Mouse (Mus musculus) liver, embryonic 11.5 days (tissue): ENCODE results near the gene Rpp38. TPM values are rescaled to one million over a fixed set of nuclear protein-coding genes. Genes with fewer than 3 reads are reported as not detected.

Experiments used
- ATAC-seq: fragments of 200-750 bp; cut with Nextera tagmentation; replicated peaks from 2 replicates; pipeline ENCODE4 v1.8.0; 2017; ENCODE audit warnings: moderate number of reproducible peaks, mild to moderate bottlenecking, moderate TSS enrichment, moderate library complexity; ENCODE audit not compliant: low FRiP score
- DNase-seq: peaks from one replicate; pipeline ENCODE4 v3.0.0-alpha.2; 2017; ENCODE audit warnings: low spot score
- H3K27ac ChIP-seq: fragments of 300-500 bp; sonication (generic); 2 replicates; pipeline ENCODE4 v1.5.1; 2014; ENCODE audit warnings: mild to moderate bottlenecking, low read depth, low read length, control low read depth
- H3K27me3 ChIP-seq: fragments of 300-500 bp; sonication (generic); replicated peaks from 2 replicates; pipeline ENCODE4 v1.6.1; 2014; ENCODE audit warnings: low read length, mixed read lengths; ENCODE audit not compliant: control insufficient read depth, insufficient read depth
- H3K36me3 ChIP-seq: fragments of 300-500 bp; sonication (generic); 2 replicates; pipeline ENCODE4 v1.6.1; 2014; ENCODE audit warnings: mild to moderate bottlenecking, low read length, moderate library complexity, mixed read lengths; ENCODE audit not compliant: control insufficient read depth, insufficient read depth
- H3K4me1 ChIP-seq: fragments of 300-500 bp; sonication (generic); replicated peaks from 2 replicates; pipeline ENCODE4 v1.6.1; 2014; ENCODE audit warnings: low read length, mixed read lengths; ENCODE audit not compliant: control insufficient read depth, insufficient read depth
- H3K4me2 ChIP-seq: fragments of 300-500 bp; sonication (generic); 2 replicates; pipeline ENCODE4 v1.6.1; 2014; ENCODE audit warnings: mild to moderate bottlenecking, control low read depth, moderate library complexity
- H3K4me3 ChIP-seq: fragments of 300-500 bp; sonication (generic); 2 replicates; pipeline ENCODE4 v1.5.1; 2014; ENCODE audit warnings: low read depth, low read length, control low read depth
- H3K9ac ChIP-seq: fragments of 300-500 bp; sonication (generic); 2 replicates; pipeline ENCODE4 v1.6.1; 2014; ENCODE audit warnings: low read depth, low read length, control low read depth
- H3K9me3 ChIP-seq: fragments of 300-500 bp; sonication (generic); 2 replicates; pipeline ENCODE4 v1.6.1; 2016; ENCODE audit warnings: low read length, inconsistent platforms, mixed read lengths; ENCODE audit not compliant: control insufficient read depth
- WGBS: fragments of 180-500 bp; shearing (Covaris S2); extraction: QIAGEN DNeasy Blood & Tissue Kit; methylation state at CpG from one replicate; pipeline ENCODE4 v1.1.7; 2014; 5-methylcytosine and 5-hydroxymethylcytosine counted together
- polyA plus RNA-seq: library from polyadenylated mRNA; unstranded; fragments of >200 nt; fragmentation: Nextera tagmentation; extraction: Ambion mirVana; gene quantifications from 2 replicates; pipeline ENCODE4 v1.2.1, GENCODE M21; 2014

Gene Rpp38
- polyA plus RNA-seq, 1 experiment from 2014 or later: 34.5 TPM

- peak within 1 kb of the TSS; percentile 65 for H3K4me2 ChIP-seq
- WGBS: 5% methylated on average over 20 of the region's 20 CpGs
- no peak within 1 kb of the TSS for H3K9ac ChIP-seq
- H3K9me3 ChIP-seq: no peaks in the 10 kb centered on the region
- H3K4me3 ChIP-seq: peak within 1 kb of the TSS; percentile 34
- no peaks in the 10 kb centered on the region for H3K36me3 ChIP-seq
- peaks cover 11% of the 10 kb centered on the region for H3K4me1 ChIP-seq
- 0 out of 2 replicates have a peak, but pooled peaks cover 4% of the 10 kb centered on the region for H3K27me3 ChIP-seq
- ATAC-seq (peak; percentile 72), DNase-seq (peak; percentile 60)
- H3K27ac ChIP-seq: no peak within 1 kb of the TSS
Observed at GRCm38 (mm10) chr2:3335611-3336301, 3.3 kb upstream of the Rpp38 start, which contains the start of gene Acbd7. Gene Acbd7, plus strand, starts transcription at chr2:3336168.

GRCm38 (mm10) chr2:3333761-3334160 lies 1.3 kb upstream of the Rpp38 start:
- Histone ChIP-seq H3K4me1 (peaks cover 12% of the 10 kb centered on the region), H3K27ac (no peak overlapping the region), H3K36me3 (peaks cover 8% of the 10 kb centered on the region), H3K9me3 (no peaks in the 10 kb centered on the region), H3K9ac (no peak overlapping the region), H3K4me3 (no peak overlapping the region), H3K4me2 (no peak overlapping the region), H3K27me3 (0 out of 2 replicates have a peak, but pooled peaks cover 4% of the 10 kb centered on the region)
- DNase-seq: no peak
- no peak for ATAC-seq
- 85% methylated on average over 12 of the region's 12 CpGs for whole genome bisulfite sequencing

- H3K9me3 ChIP-seq: no peaks in the 10 kb centered on the region
- DNase-seq (no peak), ATAC-seq (peak; percentile 15)
- peak overlapping the region; percentile 71 for H3K4me3 ChIP-seq
- peak overlapping the region; percentile 72 for H3K4me2 ChIP-seq
- H3K27ac ChIP-seq: peak overlapping the region; percentile 72
- H3K4me1 ChIP-seq: peaks cover 12% of the 10 kb centered on the region
- peaks cover 8% of the 10 kb centered on the region for H3K36me3 ChIP-seq
- peak overlapping the region; percentile 80 for H3K9ac ChIP-seq
- H3K27me3 ChIP-seq: 0 out of 2 replicates have a peak, but pooled peaks cover 4% of the 10 kb centered on the region
- 2% methylated on average over 21 of the region's 21 CpGs for WGBS
Observed at GRCm38 (mm10) chr2:3332056-3332455, 387 bp downstream of the Rpp38 start.

- Histone ChIP-seq H3K4me3 (peak overlapping the region; percentile 71), H3K9ac (peak overlapping the region; percentile 80), H3K36me3 (peaks cover 8% of the 10 kb centered on the region), H3K27ac (no peak overlapping the region), H3K4me1 (peaks cover 11% of the 10 kb centered on the region), H3K27me3 (no peaks in the 10 kb centered on the region), H3K4me2 (peak overlapping the region; percentile 72), H3K9me3 (no peaks in the 10 kb centered on the region)
- ATAC-seq (no peak), DNase-seq (no peak)
- WGBS: 58% methylated on average over 5 of the region's 5 CpGs
Observed at GRCm38 (mm10) chr2:3331071-3331703, 1.3 kb downstream of the Rpp38 start.

GRCm38 (mm10) chr2:3327351-3327750 lies 5.1 kb downstream of the Rpp38 start:
- peaks cover 7% of the 10 kb centered on the region for H3K4me1 ChIP-seq
- H3K27ac ChIP-seq: no peak overlapping the region
- no peaks in the 10 kb centered on the region for H3K27me3 ChIP-seq
- no peaks in the 10 kb centered on the region for H3K9me3 ChIP-seq
- ATAC-seq (peak; percentile 48; the same call in 1 of the 2 replicates), DNase-seq (no peak)
- no peak overlapping the region for H3K4me2 ChIP-seq
- no peak overlapping the region for H3K9ac ChIP-seq
- 15% methylated on average over 1 of the region's 1 CpGs for WGBS
- peaks cover 16% of the 10 kb centered on the region for H3K36me3 ChIP-seq
- no peak overlapping the region for H3K4me3 ChIP-seq

- 77% methylated on average over 1 of the region's 1 CpGs for WGBS
- Histone ChIP-seq H3K4me1 (peaks cover 7% of the 10 kb centered on the region), H3K4me3 (no peak overlapping the region), H3K36me3 (peaks cover 18% of the 10 kb centered on the region), H3K9me3 (no peaks in the 10 kb centered on the region), H3K4me2 (no peak overlapping the region), H3K27me3 (no peaks in the 10 kb centered on the region), H3K27ac (no peak overlapping the region), H3K9ac (no peak overlapping the region)
- no peak for DNase-seq
- ATAC-seq: no peak
Observed at GRCm38 (mm10) chr2:3326547-3326946, 5.9 kb downstream of the Rpp38 start.

GRCm38 (mm10) chr2:3324381-3325130 lies 7.9 kb downstream of the Rpp38 start:
- WGBS: 88% methylated on average over 7 of the region's 7 CpGs
- Histone ChIP-seq H3K9ac (no peak overlapping the region), H3K27ac (no peak overlapping the region), H3K27me3 (no peaks in the 10 kb centered on the region), H3K4me3 (no peak overlapping the region), H3K9me3 (no peaks in the 10 kb centered on the region), H3K4me1 (no peaks in the 10 kb centered on the region), H3K36me3 (peaks cover 14% of the 10 kb centered on the region), H3K4me2 (no peak overlapping the region)
- ATAC-seq (no peak), DNase-seq (no peak)

GRCm38 (mm10) chr2:3323132-3323531 lies 9.3 kb downstream of the Rpp38 start:
- DNase-seq: no peak
- no peaks in the 10 kb centered on the region for H3K27me3 ChIP-seq
- H3K4me3 ChIP-seq: no peak overlapping the region
- no peak overlapping the region for H3K9ac ChIP-seq
- no peaks in the 10 kb centered on the region for H3K4me1 ChIP-seq
- no peak overlapping the region for H3K27ac ChIP-seq
- ATAC-seq: no peak
- WGBS: 89% methylated on average over 2 of the region's 2 CpGs
- H3K4me2 ChIP-seq: no peak overlapping the region
- no peaks in the 10 kb centered on the region for H3K9me3 ChIP-seq
- H3K36me3 ChIP-seq: peaks cover 10% of the 10 kb centered on the region
